Mouse (Mus musculus) midbrain, embryonic 14.5 days (tissue): ENCODE data around the gene Cd4. TPM values are rescaled to one million over a fixed set of nuclear protein-coding genes. Genes with fewer than 3 reads are reported as not detected.

Experiments used
- ATAC-seq: fragments of 200-750 bp; cut with Nextera tagmentation; 2 replicates; pipeline ENCODE4 v1.8.0; 2017; ENCODE audit warnings: moderate number of reproducible peaks, moderate library complexity; ENCODE audit not compliant: low FRiP score, low TSS enrichment
- DNase-seq: peaks from one replicate; pipeline ENCODE4 v3.0.0-alpha.2; 2015
- H3K27ac ChIP-seq: fragments of 300-500 bp; sonication (generic); replicated peaks from 2 replicates; pipeline ENCODE4 v1.5.1; 2014; ENCODE audit warnings: mild to moderate bottlenecking, low read depth, low read length, moderate library complexity
- H3K27me3 ChIP-seq: fragments of 300-500 bp; sonication (generic); 2 replicates; pipeline ENCODE4 v1.6.1; 2014; ENCODE audit warnings: low read length, control low read depth, mixed read lengths; ENCODE audit not compliant: control insufficient read depth, insufficient read depth
- H3K36me3 ChIP-seq: fragments of 300-500 bp; sonication (generic); 2 replicates; pipeline ENCODE4 v1.6.1; 2014; ENCODE audit warnings: low read length, control low read depth; ENCODE audit not compliant: control insufficient read depth, insufficient read depth
- H3K4me1 ChIP-seq: fragments of 300-500 bp; sonication (generic); 2 replicates; pipeline ENCODE4 v1.6.1; 2014; ENCODE audit warnings: mild to moderate bottlenecking, antibody characterized with exemption, low read length, control low read depth; ENCODE audit not compliant: control insufficient read depth, insufficient read depth
- H3K4me2 ChIP-seq: fragments of 300-500 bp; sonication (generic); 2 replicates; pipeline ENCODE4 v1.6.1; 2014; ENCODE audit warnings: mild to moderate bottlenecking, low read length, moderate library complexity
- H3K4me3 ChIP-seq: fragments of 300-500 bp; sonication (generic); replicated peaks from 2 replicates; pipeline ENCODE4 v1.5.1; 2014; ENCODE audit warnings: low read depth, low read length
- H3K9ac ChIP-seq: fragments of 300-500 bp; sonication (generic); replicated peaks from 2 replicates; pipeline ENCODE4 v1.6.1; 2014; ENCODE audit warnings: mild to moderate bottlenecking, low read length, moderate library complexity
- H3K9me3 ChIP-seq: fragments of 300-500 bp; sonication (generic); 2 replicates; pipeline ENCODE4 v1.6.1; 2016; ENCODE audit warnings: low read length, control low read depth, mixed read lengths; ENCODE audit not compliant: control insufficient read depth
- WGBS: fragments of 180-500 bp; shearing (Covaris S2); extraction: QIAGEN DNeasy Blood & Tissue Kit; methylation state at CpG from one replicate; pipeline ENCODE4 v1.1.7; 2014; 5-methylcytosine and 5-hydroxymethylcytosine counted together
- polyA plus RNA-seq: library from polyadenylated mRNA; unstranded; fragments of >200 nt; fragmentation: Nextera tagmentation; extraction: Ambion mirVana; gene quantifications from 2 replicates; pipeline ENCODE4 v1.2.1, GENCODE M21; 2014

Cd4 gene
- polyA plus RNA-seq, 1 experiment from 2014 or later, result 0.11 TPM

- ATAC-seq (no peak), DNase-seq (no peak)
- Histone ChIP-seq H3K4me3 (peak overlapping the region; percentile 96), H3K4me2 (peak overlapping the region; percentile 97), H3K9me3 (no peaks in the 10 kb centered on the region), H3K9ac (no peak overlapping the region; the same call in 1 of the 2 replicates), H3K36me3 (peaks cover 20% of the 10 kb centered on the region), H3K27ac (peak overlapping the region; percentile 97), H3K27me3 (no peaks in the 10 kb centered on the region), H3K4me1 (peaks cover 16% of the 10 kb centered on the region)
- 37% methylated on average over 1 of the region's 1 CpGs for WGBS
Measured at GRCm38 (mm10) chr6:124930231-124930630, 42.2 kb upstream of the Cd4 start.

GRCm38 (mm10) chr6:124925941-124926340 is 37.9 kb upstream of the Cd4 start:
- H3K9ac ChIP-seq, result no peak overlapping the region
- no peak overlapping the region for H3K27ac ChIP-seq
- no peaks in the 10 kb centered on the region for H3K36me3 ChIP-seq
- peaks cover 12% of the 10 kb centered on the region; the same call in 1 of the 2 replicates for H3K4me1 ChIP-seq
- DNase-seq (no peak), ATAC-seq (no peak)
- 59% methylated on average over 5 of the region's 5 CpGs for WGBS
- H3K9me3 ChIP-seq, result no peaks in the 10 kb centered on the region
- no peak overlapping the region for H3K4me2 ChIP-seq
- no peak overlapping the region for H3K4me3 ChIP-seq
- H3K27me3 ChIP-seq, result no peaks in the 10 kb centered on the region

GRCm38 (mm10) chr6:124925173-124925793 is 37.3 kb upstream of the Cd4 start:
- DNase-seq, result no peak
- H3K27ac ChIP-seq, result no peak overlapping the region
- no peak overlapping the region for H3K9ac ChIP-seq
- WGBS, result 38% methylated on average over 12 of the region's 12 CpGs
- H3K27me3 ChIP-seq, result no peaks in the 10 kb centered on the region
- H3K4me2 ChIP-seq, result no peak overlapping the region
- H3K9me3 ChIP-seq, result no peaks in the 10 kb centered on the region
- ATAC-seq, result no peak
- no peak overlapping the region for H3K4me3 ChIP-seq
- no peaks in the 10 kb centered on the region for H3K36me3 ChIP-seq
- peaks cover 16% of the 10 kb centered on the region for H3K4me1 ChIP-seq

GRCm38 (mm10) chr6:124921539-124921938 is 33.5 kb upstream of the Cd4 start:
- Histone ChIP-seq H3K9me3 (no peaks in the 10 kb centered on the region), H3K9ac (no peak overlapping the region), H3K4me1 (peaks cover 31% of the 10 kb centered on the region), H3K27me3 (no peaks in the 10 kb centered on the region), H3K36me3 (no peaks in the 10 kb centered on the region), H3K4me2 (no peak overlapping the region), H3K4me3 (no peak overlapping the region), H3K27ac (peak overlapping the region; percentile 100; the same call in 1 of the 2 replicates)
- WGBS, result 70% methylated on average over 4 of the region's 4 CpGs
- ATAC-seq (no peak), DNase-seq (no peak)

- H3K27ac ChIP-seq, result peak overlapping the region; percentile 100
- peak overlapping the region; percentile 94 for H3K4me3 ChIP-seq
- DNase-seq (no peak), ATAC-seq (no peak)
- H3K27me3 ChIP-seq, result no peaks in the 10 kb centered on the region
- no peaks in the 10 kb centered on the region for H3K9me3 ChIP-seq
- peaks cover 33% of the 10 kb centered on the region for H3K4me1 ChIP-seq
- peak overlapping the region; percentile 99 for H3K4me2 ChIP-seq
- H3K9ac ChIP-seq, result peak overlapping the region; percentile 30; the same call in 1 of the 2 replicates
- no peaks in the 10 kb centered on the region for H3K36me3 ChIP-seq
- WGBS, result 30% methylated on average over 9 of the region's 9 CpGs
Measured at GRCm38 (mm10) chr6:124920318-124921085, 32.5 kb upstream of the Cd4 start.

GRCm38 (mm10) chr6:124919695-124920317 is 31.8 kb upstream of the Cd4 start, which contains the start of gene Ptms:
TSS of gene Ptms (minus strand) at chr6:124920103.
- peaks cover 39% of the 10 kb centered on the region for H3K4me1 ChIP-seq
- 2% methylated on average over 13 of the region's 13 CpGs for WGBS
- ATAC-seq (peak; percentile 84), DNase-seq (peak; percentile 97)
- H3K4me2 ChIP-seq, result peak within 1 kb of the TSS; percentile 99
- H3K9ac ChIP-seq, result peak within 1 kb of the TSS; percentile 100
- peak within 1 kb of the TSS; percentile 100 for H3K27ac ChIP-seq
- no peaks in the 10 kb centered on the region for H3K27me3 ChIP-seq
- H3K4me3 ChIP-seq, result peak within 1 kb of the TSS; percentile 94
- H3K36me3 ChIP-seq, result peaks cover 2% of the 10 kb centered on the region; the same call in 1 of the 2 replicates
- H3K9me3 ChIP-seq, result no peaks in the 10 kb centered on the region

GRCm38 (mm10) chr6:124918890-124919627 is 31.0 kb upstream of the Cd4 start:
- Histone ChIP-seq H3K27me3 (no peaks in the 10 kb centered on the region), H3K4me3 (peak overlapping the region; percentile 94), H3K4me1 (peaks cover 47% of the 10 kb centered on the region), H3K36me3 (peaks cover 9% of the 10 kb centered on the region), H3K4me2 (peak overlapping the region; percentile 99), H3K9ac (peak overlapping the region; percentile 100), H3K9me3 (no peaks in the 10 kb centered on the region), H3K27ac (peak overlapping the region; percentile 100)
- ATAC-seq, result no peak
- 9% methylated on average over 14 of the region's 14 CpGs for WGBS
- no peak for DNase-seq

GRCm38 (mm10) chr6:124918331-124918690 is 30.3 kb upstream of the Cd4 start:
- no peaks in the 10 kb centered on the region for H3K9me3 ChIP-seq
- H3K4me2 ChIP-seq, result peak overlapping the region; percentile 99
- peaks cover 53% of the 10 kb centered on the region for H3K4me1 ChIP-seq
- peaks cover 17% of the 10 kb centered on the region for H3K36me3 ChIP-seq
- 4% methylated on average over 7 of the region's 7 CpGs for WGBS
- peak overlapping the region; percentile 100 for H3K27ac ChIP-seq
- no peak for ATAC-seq
- H3K9ac ChIP-seq, result peak overlapping the region; percentile 100
- no peaks in the 10 kb centered on the region for H3K27me3 ChIP-seq
- peak overlapping the region; percentile 94 for H3K4me3 ChIP-seq
- no peak for DNase-seq
